Mouse (Mus musculus) small intestine, adult 2 months (tissue): ENCODE measurements around the gene Pym1.
"Not testable (repeated sequence)": the region's sequence is repeated elsewhere in the genome, so short reads cannot be mapped to it uniquely, and the experiment has no call there.

Experiments used
- CTCF ChIP-seq: fragments of 200-500 bp; IDR thresholded peaks from 2 replicates; pipeline ENCODE4 v1.5.1; 2012; ENCODE audit warnings: low read depth, mild to moderate bottlenecking, control low read depth, inconsistent platforms, low read length, moderate library complexity, mixed read lengths; ENCODE audit not compliant: insufficient replicate concordance, insufficient read length; ENCODE audit errors: extremely low read depth
- POLR2A ChIP-seq: fragments of 200-500 bp; IDR thresholded peaks from 2 replicates; pipeline ENCODE4 v1.6.1; 2012; ENCODE audit warnings: low read depth, mild to moderate bottlenecking, control low read depth, inconsistent platforms, low read length, moderate library complexity

- not testable (repeated sequence) for TF ChIP-seq CTCF, POLR2A
Measured at GRCm38 (mm10) chr10:128725466-128725865, 22.2 kb upstream of the Pym1 start.
